Mouse (Mus musculus) erythroblast, embryonic 14.5 days (primary cell): ENCODE measurements around the gene Ccdc182. TPM values are rescaled to one million over a fixed set of nuclear protein-coding genes. Genes with fewer than 3 reads are reported as not detected.

Source experiments
- H3K27me3 ChIP-seq: 2 replicates; pipeline ENCODE4 v1.6.1; 2012; ENCODE audit warnings: inconsistent platforms; ENCODE audit not compliant: control insufficient read depth
- H3K36me3 ChIP-seq: 2 replicates; pipeline ENCODE4 v1.6.1; 2012; ENCODE audit warnings: mild to moderate bottlenecking, inconsistent platforms; ENCODE audit not compliant: control insufficient read depth
- H3K4me1 ChIP-seq: 2 replicates; pipeline ENCODE4 v1.6.1; 2012; ENCODE audit warnings: inconsistent platforms; ENCODE audit not compliant: control insufficient read depth
- H3K4me3 ChIP-seq: replicated peaks from 2 replicates; pipeline ENCODE3; 2012; ENCODE audit warnings: moderate library complexity, mild to moderate bottlenecking, inconsistent platforms
- H3K9me3 ChIP-seq: 2 replicates; pipeline ENCODE4 v1.6.1; 2012; ENCODE audit warnings: low read length, inconsistent platforms, mixed read lengths; ENCODE audit not compliant: control insufficient read depth
- GATA1 ChIP-seq: IDR thresholded peaks from 2 replicates; pipeline ENCODE4 v1.6.1; 2012; ENCODE audit warnings: low read length, inconsistent platforms, mixed read lengths
- TAL1 ChIP-seq: IDR thresholded peaks from 3 replicates; pipeline ENCODE4 v1.6.1; 2012; ENCODE audit warnings: low read length, inconsistent platforms, mixed read lengths
- polyA plus RNA-seq: library from polyadenylated mRNA; stranded (reverse); fragments of >175 nt; gene quantifications from 2 replicates; pipeline ENCODE4 v1.2.3, GENCODE M21; 2012

Gene Ccdc182
- polyA plus RNA-seq, result not detected in 2 replicates

GRCm38 (mm10) chr11:88293631-88294393 lies at the start of gene Ccdc182:
Gene Ccdc182, plus strand, starts transcription at chr11:88294058.
- Histone ChIP-seq H3K4me1 (no peaks in the 10 kb centered on the region), H3K36me3 (no peaks in the 10 kb centered on the region), H3K9me3 (no peaks in the 10 kb centered on the region), H3K27me3 (peaks cover 11% of the 10 kb centered on the region), H3K4me3 (no peak within 1 kb of the TSS)
- no peak for TF ChIP-seq GATA1

DNA sequence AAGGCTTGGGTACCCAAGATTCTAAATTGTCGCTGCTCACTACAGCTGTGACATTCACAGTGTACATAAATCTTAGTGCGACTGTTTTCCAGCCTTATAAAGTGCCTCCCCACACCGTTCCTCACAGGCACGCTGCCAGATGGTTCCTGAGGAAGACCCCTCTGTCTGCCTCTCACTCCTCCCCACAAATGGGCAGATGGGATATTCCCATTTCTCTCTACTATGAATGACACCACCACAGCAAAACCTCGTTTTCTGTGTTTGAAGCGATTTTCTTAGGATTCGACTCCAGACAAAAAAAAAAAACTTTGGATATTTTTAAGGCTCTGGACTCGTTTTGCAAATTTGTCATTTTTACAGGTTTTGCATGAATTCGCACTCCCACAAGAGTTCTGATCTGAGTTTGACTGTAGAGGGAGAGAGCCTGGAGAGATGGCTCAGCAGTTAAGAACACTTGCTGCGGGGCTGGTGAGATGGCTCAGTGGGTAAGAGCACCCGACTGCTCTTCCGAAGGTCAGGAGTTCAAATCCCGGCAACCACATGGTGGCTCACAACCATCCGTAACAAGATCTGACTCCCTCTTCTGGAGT lies 48.2 kb upstream of the Ccdc182 start:
- H3K4me3 ChIP-seq, result no peak overlapping the region
- no peaks in the 10 kb centered on the region for H3K9me3 ChIP-seq
- H3K4me1 ChIP-seq, result no peaks in the 10 kb centered on the region
- TF ChIP-seq GATA1, result no peak
- no peak for TF ChIP-seq TAL1
- H3K36me3 ChIP-seq, result no peaks in the 10 kb centered on the region
- H3K27me3 ChIP-seq, result no peaks in the 10 kb centered on the region

- H3K9me3 ChIP-seq, result no peaks in the 10 kb centered on the region
- H3K4me1 ChIP-seq, result no peaks in the 10 kb centered on the region
- H3K4me3 ChIP-seq, result no peak overlapping the region
- TF ChIP-seq TAL1 (no peak), GATA1 (no peak)
- H3K36me3 ChIP-seq, result no peaks in the 10 kb centered on the region
- no peaks in the 10 kb centered on the region for H3K27me3 ChIP-seq
These were observed 45.2 kb upstream of the Ccdc182 start for GRCm38 (mm10) chr11:88248636-88249035.

GRCm38 (mm10) chr11:88250568-88250967 lies 43.3 kb upstream of the Ccdc182 start:
- no peaks in the 10 kb centered on the region for H3K9me3 ChIP-seq
- H3K4me3 ChIP-seq, result no peak overlapping the region
- no peaks in the 10 kb centered on the region for H3K4me1 ChIP-seq
- no peaks in the 10 kb centered on the region for H3K27me3 ChIP-seq
- no peaks in the 10 kb centered on the region for H3K36me3 ChIP-seq
- TF ChIP-seq TAL1, result no peak
- TF ChIP-seq GATA1, result no peak

DNA sequence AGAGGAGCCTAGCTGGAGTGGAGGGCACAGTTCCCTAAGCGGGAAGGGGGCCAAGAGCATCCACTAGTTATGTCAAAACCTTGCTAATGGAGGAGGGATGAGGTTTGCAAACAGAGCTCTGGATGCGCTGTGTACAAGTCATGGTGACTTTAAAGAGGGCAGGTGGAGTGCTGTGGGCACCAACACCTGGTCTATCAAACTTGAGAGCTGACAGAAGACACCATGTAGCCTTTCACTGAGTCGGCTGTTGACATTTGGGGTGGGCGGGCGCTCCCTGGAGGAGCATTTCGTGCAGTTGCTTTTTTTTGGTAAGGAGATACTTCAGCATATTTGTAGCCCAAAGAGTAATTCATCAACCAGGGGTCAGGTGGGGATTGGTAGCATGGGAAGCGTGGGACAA lies 42.6 kb upstream of the Ccdc182 start:
- TF ChIP-seq TAL1, result no peak
- no peak for TF ChIP-seq GATA1
- no peaks in the 10 kb centered on the region for H3K27me3 ChIP-seq
- no peaks in the 10 kb centered on the region for H3K9me3 ChIP-seq
- H3K4me3 ChIP-seq, result no peak overlapping the region
- H3K4me1 ChIP-seq, result no peaks in the 10 kb centered on the region
- no peaks in the 10 kb centered on the region for H3K36me3 ChIP-seq

DNA sequence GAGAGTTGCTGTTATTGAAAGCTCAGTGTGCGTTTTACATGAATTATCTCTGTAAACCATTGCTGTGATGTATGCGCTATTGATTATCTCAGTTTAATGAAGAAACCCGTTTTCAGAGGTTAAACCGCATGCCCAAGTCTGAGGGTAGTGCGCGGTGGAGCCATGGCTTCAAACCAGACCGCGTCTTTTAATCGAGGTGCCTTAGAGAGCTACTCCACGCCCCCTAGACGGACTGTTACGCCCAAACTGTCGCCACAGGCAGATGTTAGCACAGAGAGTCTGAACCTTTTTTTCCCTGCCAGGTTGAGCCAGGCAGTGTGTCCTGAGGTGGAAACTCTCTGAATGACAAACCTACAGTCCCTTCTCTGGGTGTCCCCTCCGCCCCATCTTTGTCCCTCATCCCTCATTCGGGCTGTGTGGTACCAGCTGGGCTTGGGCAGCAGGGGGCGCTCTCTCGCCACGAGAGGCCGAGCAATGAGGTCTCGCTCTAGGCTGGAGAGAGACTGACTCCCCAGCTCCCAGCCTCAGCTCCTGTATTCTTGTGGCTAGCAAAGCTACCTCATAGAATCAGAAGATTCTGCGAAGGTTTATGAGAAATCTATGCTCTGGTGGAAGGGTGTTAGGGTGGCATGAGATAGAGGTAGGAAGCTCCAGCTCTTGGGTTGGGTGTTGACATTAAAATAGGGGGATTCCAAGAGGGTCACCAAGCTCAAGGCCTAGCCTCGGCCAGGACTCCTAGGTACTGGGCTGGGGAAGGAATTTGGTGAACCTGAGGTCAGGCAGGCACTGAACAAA lies 41.7 kb upstream of the Ccdc182 start:
- no peaks in the 10 kb centered on the region for H3K27me3 ChIP-seq
- H3K9me3 ChIP-seq, result no peaks in the 10 kb centered on the region
- H3K36me3 ChIP-seq, result no peaks in the 10 kb centered on the region
- no peaks in the 10 kb centered on the region for H3K4me1 ChIP-seq
- no peak overlapping the region for H3K4me3 ChIP-seq
- TF ChIP-seq TAL1 (no peak), GATA1 (no peak)

DNA sequence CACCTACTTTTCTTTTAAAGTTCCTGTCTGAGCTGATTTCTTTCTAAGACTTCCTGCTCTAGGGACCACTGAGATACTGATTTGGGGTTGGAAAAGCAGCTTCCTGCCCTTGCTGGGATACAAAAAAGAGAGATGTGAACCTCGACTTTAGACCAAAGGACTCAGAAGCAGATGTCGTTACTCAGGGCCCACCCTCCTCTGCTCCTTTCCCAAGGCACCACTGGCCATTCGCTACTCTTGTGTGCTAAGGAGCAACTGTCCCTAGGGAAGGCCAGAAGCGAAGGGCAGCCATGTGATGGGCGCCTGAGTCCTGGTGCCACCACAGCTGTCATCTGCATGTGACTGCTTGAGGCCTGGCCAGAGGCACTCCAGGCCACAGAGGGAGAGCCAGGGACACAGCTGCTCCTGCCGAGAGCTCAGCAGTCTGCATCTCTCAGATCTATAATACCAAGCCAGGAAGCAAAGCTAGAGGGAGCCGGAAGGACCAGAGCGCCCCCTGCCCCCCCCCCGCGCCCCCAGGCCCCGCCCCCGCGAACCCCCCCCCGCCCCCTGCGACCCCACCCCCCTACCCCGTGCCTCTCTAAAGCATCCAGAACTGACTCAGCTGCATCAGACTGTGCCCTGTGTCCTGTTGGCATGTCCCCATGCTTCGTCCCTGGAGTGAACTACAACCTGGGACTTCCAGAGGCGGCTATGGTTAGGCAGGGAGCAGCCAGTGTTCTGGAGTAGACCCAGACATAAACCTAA lies 40.9 kb upstream of the Ccdc182 start:
- TF ChIP-seq TAL1, result no peak
- TF ChIP-seq GATA1, result no peak
- Histone ChIP-seq H3K9me3 (no peaks in the 10 kb centered on the region; the same call in 1 of the 2 replicates), H3K27me3 (no peaks in the 10 kb centered on the region), H3K4me3 (no peak overlapping the region), H3K4me1 (no peaks in the 10 kb centered on the region), H3K36me3 (no peaks in the 10 kb centered on the region)

DNA sequence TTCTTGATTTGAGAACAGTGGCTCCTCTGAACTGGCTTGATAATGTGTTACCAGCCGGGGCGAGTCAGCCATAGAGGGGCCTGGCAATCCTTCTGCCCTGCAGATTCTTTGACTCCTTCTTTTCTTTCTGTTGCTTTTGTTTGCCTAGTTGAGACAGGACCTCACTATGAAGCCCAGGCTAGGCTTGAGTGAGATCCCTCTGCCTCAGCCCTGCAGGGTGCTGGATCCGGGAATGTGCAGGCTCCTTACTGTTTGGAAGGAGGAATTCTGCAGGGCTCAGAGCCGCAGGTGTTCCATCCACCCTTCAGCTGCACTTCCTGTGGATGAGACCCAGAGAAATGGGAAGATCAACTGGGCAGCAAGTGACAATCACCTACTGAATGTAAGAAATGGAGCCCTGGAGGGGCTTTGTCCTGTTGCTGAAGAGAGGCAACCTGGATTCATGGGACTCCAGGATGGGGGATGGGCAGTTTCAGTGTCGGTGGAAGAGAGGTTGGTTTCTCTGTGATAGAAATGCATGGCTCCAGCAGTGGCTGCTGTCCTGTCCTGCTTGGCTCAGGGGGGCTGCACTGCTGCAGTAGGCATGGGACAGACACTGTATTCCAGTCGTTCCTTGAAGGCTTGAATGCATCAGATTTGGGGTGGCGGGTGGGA lies 40.2 kb upstream of the Ccdc182 start:
- H3K36me3 ChIP-seq, result no peaks in the 10 kb centered on the region
- no peaks in the 10 kb centered on the region; the same call in none of the 2 replicates for H3K9me3 ChIP-seq
- no peaks in the 10 kb centered on the region; the same call in 1 of the 2 replicates for H3K27me3 ChIP-seq
- H3K4me3 ChIP-seq, result no peak overlapping the region
- TF ChIP-seq TAL1, result no peak
- no peak for TF ChIP-seq GATA1
- no peaks in the 10 kb centered on the region for H3K4me1 ChIP-seq
